Mouse (Mus musculus) CH12.LX (cell line): ENCODE results near the gene Prkaa2.
A peak's percentile ranks its signal among the peaks of the same experiment; 100 is the strongest.

Experiments used
- CTCF ChIP-seq, 2 experiments: IDR thresholded peaks in 1 of 2; conservative IDR thresholded peaks in 1 of 2; 2 replicates each; pipeline ENCODE4 v1.5.1; 2011 to 2012; ENCODE audit warnings: low read depth in 2 of 2, low read length in 2 of 2, improper control_type of control experiment in 1 of 2, inconsistent platforms in 1 of 2, mild to moderate bottlenecking in 1 of 2, moderate library complexity in 1 of 2
- E2F4 ChIP-seq: IDR thresholded peaks from 2 replicates; pipeline ENCODE4 v1.6.1; 2011; ENCODE audit warnings: low read depth, low read length, improper control_type of control experiment; ENCODE audit not compliant: insufficient replicate concordance
- IRF4 ChIP-seq: IDR thresholded peaks from 2 replicates; pipeline ENCODE4 v1.6.1; 2014; ENCODE audit warnings: low read depth, mild to moderate bottlenecking, inconsistent platforms, low read length, improper control_type of control experiment
- POLR2A ChIP-seq: IDR thresholded peaks from 2 replicates; pipeline ENCODE4 v1.6.1; 2011; ENCODE audit warnings: low read depth, mild to moderate bottlenecking, improper control_type of control experiment, low read length
- SMC3 ChIP-seq: IDR thresholded peaks from 2 replicates; pipeline ENCODE4 v1.6.1; 2011; ENCODE audit warnings: low read depth, low read length, improper control_type of control experiment
- TCF12 ChIP-seq: IDR thresholded peaks from 2 replicates; pipeline ENCODE4 v1.6.1; 2014; ENCODE audit warnings: low read depth, mild to moderate bottlenecking, inconsistent platforms, low read length, improper control_type of control experiment
- ZKSCAN1 ChIP-seq: IDR thresholded peaks from 2 replicates; pipeline ENCODE4 v1.6.1; 2012; ENCODE audit warnings: low read depth, inconsistent platforms, low read length, improper control_type of control experiment, borderline replicate concordance

DNA sequence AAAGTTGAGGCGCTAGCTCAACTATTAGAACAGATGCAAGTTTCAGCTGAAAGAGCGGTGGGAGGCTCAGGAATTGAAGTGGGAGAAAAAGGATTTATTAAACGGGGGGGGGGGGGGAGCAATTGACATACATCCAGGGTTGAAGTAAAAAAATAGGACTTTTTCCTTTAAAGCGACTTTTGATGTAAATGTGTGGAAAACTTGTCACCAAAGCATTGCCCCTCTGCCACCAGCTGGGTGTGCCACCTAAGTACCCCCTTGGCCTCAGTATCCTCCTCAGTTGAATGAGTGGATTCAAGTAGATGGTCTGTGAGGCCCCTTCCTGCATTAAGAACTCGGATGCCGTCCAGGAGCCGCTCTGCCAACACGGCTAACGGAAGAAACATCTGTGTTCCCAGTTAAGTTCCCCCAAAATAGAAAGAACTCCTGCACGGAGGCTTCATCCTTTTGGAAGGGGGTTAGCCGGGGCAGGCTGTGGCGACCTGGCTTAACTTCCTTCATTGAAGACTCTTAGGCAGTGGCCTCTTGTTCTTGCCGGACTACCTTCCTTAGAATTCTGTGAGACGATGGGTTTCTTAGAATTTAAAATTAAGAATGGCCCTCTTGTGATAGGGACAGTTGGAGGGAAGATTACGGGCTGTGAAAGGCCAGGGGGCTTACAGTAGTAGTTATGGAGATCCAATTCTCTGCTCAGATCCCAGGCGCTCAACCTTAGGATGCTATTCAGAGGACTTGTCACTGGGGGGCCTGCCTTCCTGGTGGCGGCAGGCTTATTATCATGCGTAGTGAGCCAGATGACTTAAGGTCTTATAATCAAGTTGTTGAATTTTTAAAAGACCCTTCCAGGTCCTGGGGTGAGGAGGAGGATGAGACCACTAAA is 49.2 kb upstream of the Prkaa2 start:
- TF ChIP-seq ZKSCAN1 (no peak), SMC3 (no peak), E2F4 (no peak), TCF12 (no peak), POLR2A (no peak), CTCF (conservative IDR thresholded peaks at IDR 0.05 in 1 of 2, IDR thresholded peaks at IDR 0.05 in 1 of 2; ENCODE audit: low read depth in 2 of 2, low read length in 2 of 2) (peak in 1 of 2 experiments; percentile 12; a peak in 1 of 4 replicates), IRF4 (no peak)
